Mouse (Mus musculus): ENCODE measurements at regions not wholly inside any gene's neighbourhood (a gene's known extent, or its start where the extent isn't known, plus 50 kb on each side); places are given as distances from the start of the nearest gene placed in this dataset.

DNA sequence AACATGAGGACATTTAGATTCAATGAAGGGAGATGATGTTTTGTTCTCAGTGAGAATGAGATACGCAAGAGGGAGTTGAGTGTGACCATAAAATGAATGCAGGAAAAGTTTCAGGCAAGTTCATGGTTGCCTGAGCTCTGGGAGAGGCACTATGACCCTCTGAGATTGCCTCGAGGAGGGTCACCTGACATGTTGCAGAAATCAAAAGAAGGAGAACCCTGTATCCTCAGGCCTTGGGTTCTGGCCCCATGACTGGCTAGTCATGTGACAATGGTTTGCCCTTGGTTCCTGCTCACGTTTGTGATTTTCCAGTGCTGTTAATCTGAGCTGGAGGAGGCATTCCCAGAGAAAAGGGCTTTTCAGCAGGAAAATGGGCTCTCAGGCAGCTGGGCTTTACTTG lies 98.9 kb downstream of the Mab21l3 start:
- intact Hi-C loops (cut with DNase I), result no loop called here
- DNase-seq (ENCODE audit: extremely low spot score in 1 of 2, low spot score in 2 of 2), result no peak

DNA sequence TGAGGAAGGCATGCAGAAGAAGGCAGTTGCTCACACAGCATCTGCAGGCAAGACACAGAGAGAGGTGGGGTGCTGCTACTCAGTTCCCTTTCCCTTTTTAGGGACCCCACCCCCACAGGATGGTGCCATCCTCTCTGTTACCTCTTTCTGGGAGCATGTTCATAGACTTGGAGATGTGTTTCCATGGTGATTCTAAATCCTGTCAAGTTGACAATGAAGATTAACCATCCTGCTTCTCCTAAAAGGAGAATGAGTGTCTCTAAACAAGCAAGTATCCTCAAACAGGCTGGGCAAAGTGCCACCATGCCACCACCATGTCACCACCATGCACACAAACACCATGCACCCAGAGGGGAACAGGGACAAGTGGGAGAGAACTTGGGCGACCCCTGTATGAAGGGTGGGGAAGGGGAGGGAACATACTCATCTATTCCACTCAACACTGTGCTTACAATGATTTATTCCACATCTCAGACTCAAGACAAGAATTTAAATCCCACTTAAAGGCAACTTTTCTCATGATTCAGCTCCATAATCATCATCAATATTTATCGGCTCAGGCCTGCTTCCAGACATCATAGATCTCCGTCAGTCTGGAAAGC lies 99.6 kb downstream of the Mab21l3 start:
- peak; percentile 47 to 53 for DNase-seq (ENCODE audit: extremely low spot score in 1 of 2, low spot score in 2 of 2)
- intact Hi-C loops (cut with DNase I), result no loop called here

DNA sequence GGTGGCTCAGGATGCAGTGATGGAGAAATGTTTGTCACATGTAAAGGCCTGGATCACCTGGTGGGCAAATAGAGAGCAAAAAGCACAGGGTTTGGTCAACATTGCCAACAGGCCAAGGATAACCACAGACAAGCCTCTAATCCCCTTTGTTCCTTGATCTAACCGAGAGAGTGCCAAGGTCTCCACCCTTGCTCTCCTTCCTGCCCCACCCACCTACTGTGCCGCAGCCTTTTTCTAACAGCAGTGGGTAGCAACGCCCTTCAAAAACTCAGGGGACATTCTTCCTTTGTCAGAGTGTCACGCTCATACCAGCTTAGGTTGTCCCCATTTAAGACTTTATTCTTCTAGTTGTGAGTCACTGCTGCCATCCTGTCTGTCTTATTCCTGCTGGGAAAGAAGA lies 100.6 kb downstream of the Mab21l3 start:
- intact Hi-C loops (cut with DNase I), result no loop called here

DNA sequence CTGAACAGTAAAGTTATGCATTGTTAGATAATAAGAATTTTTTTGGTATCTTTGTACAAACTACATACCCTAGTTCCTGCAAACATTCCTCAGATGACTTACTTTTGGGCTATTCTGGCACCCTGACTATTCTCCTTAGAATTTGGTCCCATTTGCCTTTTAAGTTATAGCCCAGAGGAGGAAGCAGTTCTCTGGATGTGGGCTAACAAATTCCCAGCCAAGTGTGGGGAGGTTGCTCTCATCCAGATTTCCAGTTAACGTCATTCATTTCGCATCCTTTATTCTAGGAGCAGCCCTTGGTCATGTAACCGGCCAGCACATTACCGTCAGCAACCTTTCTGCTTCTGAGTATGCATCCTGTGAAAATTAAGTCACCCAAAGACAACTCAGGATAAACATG lies 107.9 kb downstream of the Mab21l3 start:
- DNase-seq (ENCODE audit: extremely low spot score in 1 of 2, low spot score in 2 of 2), result no peak
- intact Hi-C loops (cut with DNase I), result no loop called here

More for the DNA sequence above, 100.6 kb downstream of the Mab21l3 start:
- DNase-seq (ENCODE audit: extremely low spot score in 1 of 2, low spot score in 2 of 2), result no peak

DNA sequence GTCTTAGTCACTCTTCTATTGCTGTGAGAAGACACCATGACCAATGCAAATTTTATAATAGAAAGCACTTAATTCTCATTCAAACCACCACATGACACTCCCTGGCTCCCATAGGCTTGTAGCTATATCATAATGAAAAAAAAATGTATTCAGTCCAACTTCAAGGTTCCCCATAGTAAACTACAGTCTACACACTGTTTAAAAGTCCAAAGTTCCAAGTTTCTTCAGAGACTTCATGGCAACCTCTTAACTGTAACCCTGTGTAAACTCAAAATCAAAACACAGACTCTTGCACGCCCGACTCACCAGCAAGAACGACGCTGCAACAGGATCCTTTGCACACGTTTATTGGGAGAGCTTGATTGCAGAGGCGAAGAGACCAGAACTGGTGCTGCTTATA lies 111.6 kb downstream of the Mab21l3 start:
- DNase-seq (ENCODE audit: extremely low spot score in 1 of 2, low spot score in 2 of 2), result no peak
- intact Hi-C loops (cut with DNase I), result no loop called here

DNA sequence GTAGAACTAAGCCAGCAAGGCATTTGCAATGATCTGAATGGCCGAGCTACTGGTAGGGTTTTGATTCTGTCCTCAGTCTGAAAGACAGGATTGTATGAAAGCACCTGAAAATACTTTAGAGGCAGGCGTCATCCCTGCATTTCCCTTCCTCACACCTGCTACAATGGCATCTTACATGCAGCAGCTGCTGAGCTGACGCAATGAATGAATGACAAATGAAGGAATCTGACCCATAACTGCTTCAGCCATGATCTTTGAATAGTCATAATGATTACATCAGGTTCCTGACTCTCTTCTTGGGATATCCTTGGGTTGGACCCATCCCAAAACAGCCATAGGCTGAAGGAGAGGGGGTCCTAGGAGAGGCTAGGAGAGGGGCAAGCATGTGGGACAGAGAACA lies 119.7 kb downstream of the Mab21l3 start:
- intact Hi-C loops (cut with DNase I), result no loop called here

DNA sequence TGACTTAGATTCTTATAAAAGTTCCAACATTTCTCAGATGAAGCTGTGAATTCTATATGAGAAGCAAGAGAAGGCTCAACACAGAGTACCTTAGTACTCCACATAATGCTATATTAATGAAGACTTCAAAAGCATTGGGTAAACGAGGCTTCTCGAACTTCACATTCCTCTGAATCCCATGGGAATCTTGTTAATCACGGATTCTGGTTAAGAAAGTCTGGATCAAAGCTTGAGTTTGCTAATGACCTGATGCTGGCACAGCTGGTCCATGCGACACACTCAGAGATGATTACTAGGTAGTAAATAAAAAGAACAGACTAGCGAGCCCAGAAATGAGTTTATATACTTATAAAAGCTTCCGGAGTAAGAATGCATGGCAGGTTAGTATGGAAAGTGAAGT lies 118.4 kb upstream of the Atp1a1 start:
- intact Hi-C loops (cut with DNase I), result no loop called here
- no peak for DNase-seq (ENCODE audit: extremely low spot score in 1 of 2, low spot score in 2 of 2)

More for the DNA sequence above, 119.7 kb downstream of the Mab21l3 start:
- DNase-seq (ENCODE audit: extremely low spot score in 1 of 2, low spot score in 2 of 2), result no peak

DNA sequence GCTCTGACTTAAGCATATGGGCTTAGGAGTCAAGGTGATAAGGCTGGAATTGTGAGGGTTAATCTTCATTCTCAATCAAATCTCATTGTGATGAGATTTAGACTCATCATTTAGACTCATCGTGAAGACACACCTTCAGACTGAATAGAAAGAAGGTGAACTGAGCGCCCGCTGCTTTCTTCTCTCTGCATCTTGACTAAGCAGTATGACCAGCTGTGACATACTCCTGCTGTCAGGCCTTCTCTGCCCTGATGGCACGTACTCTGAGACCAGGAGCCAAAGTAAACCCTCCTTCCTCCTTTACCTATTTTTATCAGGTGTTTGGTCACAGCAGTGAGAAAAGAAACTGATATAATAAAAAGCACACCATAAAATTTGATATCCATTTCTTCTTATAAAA lies 117.5 kb upstream of the Atp1a1 start:
- intact Hi-C loops (cut with DNase I), result no loop called here

DNA sequence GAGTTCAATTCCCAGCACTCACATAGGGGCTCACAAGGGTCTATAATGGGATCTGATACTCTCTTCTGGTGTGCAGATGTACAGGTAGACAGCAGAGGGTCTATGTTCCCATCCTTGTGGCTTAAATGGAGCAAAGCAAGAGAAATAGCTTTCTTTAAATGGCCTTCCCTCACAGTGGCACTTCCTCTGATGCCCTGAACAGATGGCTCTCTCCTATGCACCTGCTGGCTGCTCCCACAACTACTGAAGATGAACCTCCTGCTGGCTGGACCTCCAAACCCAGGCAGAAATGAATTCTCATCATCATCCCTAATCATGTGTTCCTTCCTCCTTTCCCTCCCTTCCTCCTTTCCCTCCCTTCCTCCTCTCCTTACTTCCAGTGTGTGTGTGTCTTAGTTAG lies 110.9 kb upstream of the Atp1a1 start:
- DNase-seq (ENCODE audit: extremely low spot score in 1 of 2, low spot score in 2 of 2), result no peak
- intact Hi-C loops (cut with DNase I), result no loop called here

More for the DNA sequence above, 117.5 kb upstream of the Atp1a1 start:
- no peak for DNase-seq (ENCODE audit: extremely low spot score in 1 of 2, low spot score in 2 of 2)

DNA sequence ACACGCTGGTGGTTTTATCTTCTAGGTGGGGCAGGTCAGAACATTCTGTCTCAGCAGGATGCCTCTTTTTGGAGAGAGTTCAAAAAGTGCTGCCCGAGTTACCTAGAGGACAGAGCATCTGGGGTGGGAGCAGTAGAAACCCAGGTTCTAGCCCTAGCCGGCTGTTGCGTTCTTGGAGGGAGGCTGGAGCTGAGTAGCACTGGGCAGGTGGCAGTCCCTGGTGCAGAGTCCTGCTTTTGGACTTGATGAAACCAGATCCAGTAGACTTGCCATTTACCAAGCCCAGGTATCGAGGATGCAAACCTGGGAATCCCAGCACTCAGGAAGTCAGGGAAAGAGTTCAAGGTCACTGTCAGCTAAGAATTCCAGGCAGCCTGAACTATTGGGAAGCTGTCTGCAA lies 110.3 kb upstream of the Atp1a1 start:
- intact Hi-C loops (cut with DNase I), result no loop called here
- DNase-seq (ENCODE audit: extremely low spot score in 1 of 2, low spot score in 2 of 2), result no peak

DNA sequence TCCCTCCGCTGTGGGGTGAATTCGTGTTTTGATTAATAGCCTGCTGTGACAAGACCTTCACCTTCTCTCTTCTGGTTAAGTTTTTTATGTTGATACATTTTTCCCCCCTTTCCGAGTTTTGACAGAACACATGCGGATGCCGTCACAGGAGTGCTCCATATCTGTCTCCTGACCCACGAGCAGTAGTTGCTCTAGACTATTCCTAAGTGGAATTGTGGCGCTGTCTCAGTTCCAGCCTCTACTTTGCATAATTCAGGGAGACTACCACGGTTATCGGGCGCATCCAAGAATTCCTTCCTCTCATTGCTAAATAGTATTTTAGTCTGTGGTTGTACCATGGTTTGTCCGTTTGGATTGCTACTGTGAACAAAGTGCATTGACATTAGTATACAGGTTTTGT lies 109.2 kb upstream of the Atp1a1 start:
- intact Hi-C loops (cut with DNase I), result no loop called here
- DNase-seq (ENCODE audit: extremely low spot score in 1 of 2, low spot score in 2 of 2), result no peak

DNA sequence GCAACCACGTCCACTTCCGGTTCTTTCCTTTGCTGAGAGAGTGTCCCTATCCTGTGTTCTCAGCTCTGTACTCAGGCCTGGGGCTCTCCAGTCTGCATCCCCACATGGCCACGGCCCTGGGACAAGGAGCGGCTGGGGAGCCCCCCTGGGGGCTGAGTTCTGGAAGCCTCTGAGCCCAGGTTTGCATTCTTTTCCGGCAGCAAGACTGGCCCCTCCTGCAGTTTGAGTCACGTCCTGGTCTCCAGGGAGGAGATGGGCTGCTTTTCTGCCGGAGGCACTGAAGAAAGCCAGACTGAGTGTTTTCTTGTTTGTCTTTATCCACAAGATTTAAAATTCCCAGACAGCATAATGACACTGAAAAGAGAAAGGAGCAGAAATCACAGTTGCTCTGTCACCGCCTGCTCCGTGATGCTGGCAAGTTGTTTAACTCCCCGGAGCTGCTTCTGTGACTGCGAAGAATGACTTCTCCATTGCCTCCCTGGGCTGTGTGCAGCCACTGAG lies 108.7 kb upstream of the Atp1a1 start:
- DNase-seq (ENCODE audit: extremely low spot score in 1 of 2, low spot score in 2 of 2), result peak in 1 of 2 experiments; percentile 46
- intact Hi-C loops (cut with DNase I), result no loop called here

DNA sequence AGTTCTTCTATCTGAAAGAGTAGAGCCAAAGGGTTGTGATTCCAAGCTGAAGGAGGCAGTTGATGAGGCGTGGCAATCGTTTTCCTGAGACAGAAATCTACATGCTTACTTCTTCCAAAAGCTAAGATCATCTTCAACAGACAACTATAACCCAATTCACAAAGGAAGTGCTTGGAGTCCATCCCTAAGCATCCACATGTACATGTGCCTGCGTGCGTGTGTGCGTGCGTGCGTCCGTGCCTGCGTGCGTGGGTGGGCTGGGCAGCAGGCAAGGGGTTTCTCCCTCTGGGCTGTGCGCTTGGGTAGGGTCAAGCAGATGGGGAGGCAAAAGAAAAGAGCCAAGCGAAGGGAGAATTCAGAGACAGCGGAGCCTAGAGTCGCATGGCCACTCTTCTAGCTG lies 108.2 kb upstream of the Atp1a1 start:
- DNase-seq (ENCODE audit: extremely low spot score in 1 of 2, low spot score in 2 of 2), result peak in 1 of 2 experiments; percentile 29
- intact Hi-C loops (cut with DNase I), result no loop called here

DNA sequence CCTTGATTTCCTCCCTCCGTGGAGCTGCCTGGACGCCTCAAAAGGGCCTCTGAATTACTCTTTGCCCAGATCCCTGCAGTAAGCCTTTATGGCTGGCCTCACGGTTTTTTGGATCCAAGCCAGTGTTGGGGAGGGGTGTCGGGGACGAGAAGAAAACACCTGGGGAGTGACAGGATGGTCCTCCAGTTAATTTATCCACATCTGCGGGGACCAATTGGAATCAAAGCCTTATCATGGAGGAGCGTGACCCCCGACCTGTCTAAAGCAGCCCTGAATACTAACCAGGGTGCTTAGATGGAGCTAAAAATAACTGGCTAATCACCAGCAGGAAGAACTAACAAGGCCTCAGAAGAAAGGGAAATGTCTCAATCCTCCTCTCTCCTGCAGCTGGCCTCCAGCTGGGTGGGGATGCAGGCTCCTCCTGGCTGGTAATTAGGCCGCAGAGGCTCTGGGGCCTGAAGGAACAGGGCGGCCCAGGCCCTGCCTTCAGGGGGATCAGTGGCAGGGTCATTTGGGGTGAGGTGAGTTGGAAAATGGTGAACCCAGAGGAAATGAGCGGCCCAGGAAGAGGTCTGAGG lies 107.2 kb upstream of the Atp1a1 start:
- peak in 1 of 2 experiments; percentile 40 for DNase-seq (ENCODE audit: extremely low spot score in 1 of 2, low spot score in 2 of 2)
- intact Hi-C loops (cut with DNase I), result no loop called here

DNA sequence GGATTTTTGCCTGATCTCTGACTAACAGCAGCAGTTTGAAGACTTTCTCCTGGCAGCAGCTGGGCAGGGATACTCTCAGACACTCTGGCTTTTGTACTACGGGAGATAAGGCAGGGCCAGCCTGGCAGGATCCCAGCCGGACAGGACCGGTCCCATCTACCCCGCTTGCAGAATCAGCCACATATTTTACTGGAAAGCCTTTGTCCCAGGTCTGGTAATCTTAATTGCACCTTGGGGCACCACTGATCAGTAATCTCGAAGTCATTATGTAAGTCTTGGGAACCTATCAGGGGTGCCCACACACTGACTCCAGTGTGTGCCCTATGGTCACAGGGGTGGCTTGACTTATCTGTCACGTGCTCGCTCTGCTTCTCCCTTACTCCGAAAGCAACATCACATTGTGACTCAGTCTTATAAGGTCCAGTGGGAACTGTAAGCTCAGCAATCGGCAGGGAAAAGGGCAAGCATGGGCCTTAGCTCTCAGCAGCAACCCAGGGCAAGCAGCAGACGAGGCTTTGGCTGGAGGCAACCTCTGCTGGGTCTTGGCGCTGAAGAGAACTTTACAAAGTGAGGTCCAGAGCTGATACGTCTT lies 105.0 kb upstream of the Atp1a1 start:
- intact Hi-C loops (cut with DNase I), result no loop called here
- DNase-seq (ENCODE audit: extremely low spot score in 1 of 2, low spot score in 2 of 2), result no peak

DNA sequence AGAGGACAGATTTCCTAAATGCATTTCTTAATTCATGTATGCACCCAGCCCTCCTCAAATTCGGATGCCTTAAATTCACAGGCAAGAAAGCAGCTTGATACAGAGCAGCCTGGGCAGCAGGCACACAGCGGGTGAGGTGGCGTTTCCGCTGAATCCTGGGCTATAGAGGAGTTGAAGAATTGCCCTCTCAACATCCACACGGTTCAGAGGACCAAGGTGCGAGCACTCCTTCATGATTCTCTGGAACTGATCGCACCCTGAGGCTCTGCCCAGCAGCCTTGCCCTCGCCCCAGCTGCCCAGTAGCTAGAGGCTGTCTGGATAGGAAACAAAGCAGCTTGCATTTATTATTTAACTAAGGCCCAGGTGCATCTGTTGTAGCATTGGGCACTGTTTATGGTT lies 104.3 kb upstream of the Atp1a1 start:
- intact Hi-C loops (cut with DNase I), result no loop called here

DNA sequence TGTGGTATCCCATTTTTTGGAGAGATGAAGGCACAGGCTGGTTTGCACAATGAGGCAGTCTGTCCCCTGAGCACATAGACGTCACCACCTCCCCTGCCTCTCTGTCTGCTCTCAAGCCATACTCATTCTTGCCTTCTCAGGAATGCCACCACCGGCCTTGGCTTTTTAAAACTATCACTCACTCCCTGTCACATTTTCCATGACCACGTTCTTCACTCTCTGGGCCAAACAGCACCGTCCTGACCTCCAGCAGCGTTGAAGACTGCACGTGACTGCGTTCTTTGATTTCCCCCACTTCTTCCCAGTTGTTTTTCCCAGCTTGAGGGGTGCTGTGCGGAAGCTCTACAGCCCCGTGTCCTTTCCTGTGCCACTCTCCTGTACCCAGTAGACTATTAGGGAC lies 100.4 kb upstream of the Atp1a1 start:
- no peak for DNase-seq (ENCODE audit: extremely low spot score in 1 of 2, low spot score in 2 of 2)
- intact Hi-C loops (cut with DNase I), result no loop called here

More for the DNA sequence above, 104.3 kb upstream of the Atp1a1 start:
- no peak for DNase-seq (ENCODE audit: extremely low spot score in 1 of 2, low spot score in 2 of 2)

DNA sequence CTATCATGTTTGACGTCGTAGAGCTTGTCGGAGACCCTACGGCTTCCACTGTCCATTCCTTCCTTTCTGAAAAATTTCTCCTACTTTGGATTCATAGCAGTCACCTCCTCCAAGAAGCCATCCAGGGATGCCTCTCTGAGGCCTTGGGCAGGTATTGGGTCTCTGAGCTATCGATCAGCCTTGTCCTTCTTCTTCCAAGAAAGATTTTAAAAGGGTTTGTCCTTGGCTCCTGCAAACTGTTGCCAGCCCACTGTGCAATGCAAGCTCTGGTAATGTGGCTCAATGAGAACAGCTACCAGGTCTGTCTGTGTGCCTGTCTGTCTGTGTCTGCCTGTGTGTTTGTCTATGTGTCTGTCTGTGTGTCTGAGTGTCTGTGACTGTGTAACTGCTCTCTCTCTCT lies 99.8 kb upstream of the Atp1a1 start:
- intact Hi-C loops (cut with DNase I), result no loop called here
- DNase-seq (ENCODE audit: extremely low spot score in 1 of 2, low spot score in 2 of 2), result no peak

DNA sequence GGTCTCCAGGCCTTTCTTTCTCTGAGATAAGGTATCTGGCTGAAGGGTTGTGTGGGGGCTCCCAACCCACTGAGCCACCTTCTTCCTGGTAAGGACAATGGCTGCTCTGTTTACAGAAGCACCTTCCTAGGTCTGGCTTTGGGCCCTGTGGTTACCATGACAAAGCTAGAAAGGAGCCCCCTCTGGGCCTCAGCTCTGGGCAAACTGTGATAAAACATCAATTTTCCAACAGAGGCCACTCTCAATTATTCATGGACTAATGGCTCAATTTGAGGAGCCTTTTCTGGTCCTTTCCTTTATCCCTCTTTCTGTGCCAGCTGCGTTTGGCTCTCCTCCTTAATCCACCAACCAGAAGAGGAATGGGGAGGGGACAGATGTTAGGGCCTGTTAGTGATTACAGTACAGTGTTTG lies 97.3 kb upstream of the Atp1a1 start:
- intact Hi-C loops (cut with DNase I), result no loop called here
- no peak for DNase-seq (ENCODE audit: extremely low spot score in 1 of 2, low spot score in 2 of 2)

DNA sequence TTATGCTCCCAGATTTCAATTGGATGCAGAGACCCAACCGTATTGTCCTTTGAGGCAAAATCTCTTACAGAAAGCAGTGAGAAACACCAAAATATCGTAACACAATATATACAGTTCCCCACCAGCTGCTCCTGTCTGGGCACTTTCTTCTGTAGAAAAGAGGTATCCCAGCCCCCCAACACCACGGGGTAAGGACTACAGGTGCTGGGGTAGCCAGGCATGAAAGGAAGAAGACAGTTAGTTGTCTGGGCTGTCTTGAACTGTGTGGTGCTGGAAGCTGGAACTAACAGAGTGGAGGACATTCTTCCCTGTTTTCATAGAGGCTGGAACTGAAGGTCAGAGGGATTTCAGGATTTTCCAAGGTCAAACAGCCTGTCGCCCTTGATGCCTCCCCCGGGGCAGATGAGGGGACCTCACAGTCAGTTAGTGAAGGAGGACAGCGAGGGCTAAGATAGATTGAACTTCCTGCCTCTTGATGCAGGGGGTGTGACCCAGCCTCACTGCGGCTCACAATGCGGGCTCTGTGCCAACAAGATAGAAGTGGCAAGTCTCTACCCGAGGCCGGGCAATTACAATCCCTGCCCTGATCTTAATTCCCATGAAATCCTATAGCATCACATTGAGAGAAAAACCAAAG lies 96.6 kb upstream of the Atp1a1 start:
- intact Hi-C loops (cut with DNase I), result no loop called here
- DNase-seq (ENCODE audit: extremely low spot score in 1 of 2, low spot score in 2 of 2), result peak in 1 of 2 experiments; percentile 45
